Mouse (Mus musculus): ENCODE measurements around the gene D13Ertd608e. TPM values are rescaled to one million over a fixed set of nuclear protein-coding genes. Genes with fewer than 3 reads are reported as not detected.
"Not testable (repeated sequence)": the region's sequence is repeated elsewhere in the genome, so short reads cannot be mapped to it uniquely, and the experiment has no call there.

Gene D13Ertd608e
- polyA plus RNA-seq (2015; fragmentation: Nextera tagmentation; extraction: Ambion mirVana): not detected in 2 replicates

DNA sequence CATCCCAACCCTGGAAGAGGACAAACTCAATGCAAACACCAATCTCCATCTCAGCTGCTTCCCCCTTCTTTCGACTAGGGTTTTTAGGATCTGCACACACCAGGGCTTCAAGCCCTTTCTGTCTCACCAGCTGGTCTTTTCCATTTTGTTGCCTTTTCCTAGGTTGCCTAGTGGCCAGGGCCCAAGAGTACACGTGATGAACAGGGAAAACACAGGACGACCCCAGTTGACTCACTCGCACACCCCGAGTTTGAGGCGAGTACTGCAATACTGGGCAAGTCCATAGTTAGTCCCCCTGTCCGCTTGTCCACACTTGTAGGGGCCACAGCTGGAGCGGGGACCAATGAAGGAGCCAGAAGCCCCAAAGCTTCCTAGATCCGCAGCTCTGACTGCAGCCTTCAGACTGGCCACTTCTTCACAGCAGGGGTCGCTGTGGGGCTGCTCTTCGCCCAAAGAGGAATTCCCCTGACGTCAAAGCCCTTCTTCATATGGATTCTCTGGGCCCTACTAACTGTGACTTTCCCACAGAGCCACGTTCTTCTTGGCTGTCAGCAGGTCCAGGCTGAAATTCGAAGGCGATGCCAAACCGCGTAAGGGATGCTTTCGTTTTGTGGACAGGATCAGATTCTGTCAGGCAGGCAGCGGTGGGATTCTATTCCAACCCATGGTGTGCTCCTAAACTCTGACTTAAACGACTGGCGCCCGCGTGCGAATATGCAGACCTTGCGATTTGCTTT lies at the start of gene D13Ertd608e:
Gene D13Ertd608e (plus strand): TSS at position 687 of the 737 bp plus-strand sequence.
- H3K9me3 ChIP-seq (replicated peaks); H3K36me3 ChIP-seq (replicated peaks); ATAC-seq (ENCODE audit: insufficient read depth); H3K4me1 ChIP-seq (replicated peaks); H3K27ac ChIP-seq (replicated peaks); H3K9ac ChIP-seq: not testable (repeated sequence)
- WGBS (ENCODE audit: insufficient replicate concordance): 13% methylated on average over 18 of the region's 25 CpGs
- Histone ChIP-seq H3K4me3 (replicated peaks) (0 out of 2 replicates have a peak within 1 kb of the TSS, but pooled peaks have one; percentile 15), H3K27me3 (peaks cover 17% of the 10 kb centered on the region), H3K4me2 (peak within 1 kb of the TSS; percentile 47)

DNA sequence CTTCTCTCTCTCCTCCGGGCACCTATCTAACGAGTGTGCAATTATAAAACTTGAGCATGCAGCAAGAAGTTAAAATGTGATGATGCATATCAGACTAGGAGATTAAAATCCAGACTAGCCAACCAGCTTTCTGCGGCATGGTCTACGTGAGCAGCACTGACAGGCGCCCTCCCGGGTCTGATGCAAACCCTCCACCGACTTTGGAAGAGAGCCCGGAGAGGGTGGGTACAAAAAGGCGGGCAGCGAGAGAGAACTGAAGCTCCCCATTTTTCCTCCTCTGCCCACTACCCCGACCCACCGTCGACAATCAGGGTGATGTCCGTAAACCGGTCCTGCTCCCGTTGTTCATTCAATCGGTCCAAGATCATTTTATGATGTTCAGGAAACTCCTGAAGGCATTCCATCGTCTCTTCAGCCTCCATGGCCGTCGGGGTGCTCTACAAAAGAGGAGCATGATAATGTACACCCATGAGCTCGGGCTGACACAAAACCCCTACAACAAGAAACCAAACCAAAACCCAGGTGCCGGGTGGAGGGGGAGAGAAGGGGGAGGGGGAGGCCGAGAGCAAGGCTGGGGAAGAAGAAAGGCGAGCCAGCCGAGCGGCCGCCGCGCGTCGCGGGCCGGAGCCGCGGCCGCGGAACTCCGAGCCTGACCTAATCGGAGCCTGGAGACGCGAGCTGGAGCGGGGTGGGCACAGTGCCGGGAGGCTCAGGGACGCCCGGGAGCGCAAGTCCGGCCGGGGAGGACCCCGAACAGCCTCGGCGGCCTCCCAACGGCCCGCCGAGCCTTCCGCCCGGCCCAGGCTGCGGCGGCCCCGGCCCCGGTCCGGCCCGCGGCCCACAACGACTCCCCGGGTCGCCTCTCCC lies 45.7 kb upstream of the D13Ertd608e start:
- H3K27ac ChIP-seq (replicated peaks): peak overlapping the region; percentile 89
- peak overlapping the region; percentile 97 for H3K4me2 ChIP-seq
- no peaks in the 10 kb centered on the region for H3K27me3 ChIP-seq
- peaks cover 30% of the 10 kb centered on the region for H3K36me3 ChIP-seq (replicated peaks)
- peak overlapping the region; percentile 95 for H3K4me3 ChIP-seq (replicated peaks)
- ATAC-seq (ENCODE audit: insufficient read depth): peak; percentile 63
- H3K9me3 ChIP-seq (replicated peaks): no peaks in the 10 kb centered on the region
- H3K4me1 ChIP-seq (replicated peaks): peaks cover 33% of the 10 kb centered on the region
- H3K9ac ChIP-seq: peak overlapping the region; percentile 96
- WGBS (ENCODE audit: insufficient replicate concordance): under 1% methylated on average over 46 of the region's 66 CpGs

DNA sequence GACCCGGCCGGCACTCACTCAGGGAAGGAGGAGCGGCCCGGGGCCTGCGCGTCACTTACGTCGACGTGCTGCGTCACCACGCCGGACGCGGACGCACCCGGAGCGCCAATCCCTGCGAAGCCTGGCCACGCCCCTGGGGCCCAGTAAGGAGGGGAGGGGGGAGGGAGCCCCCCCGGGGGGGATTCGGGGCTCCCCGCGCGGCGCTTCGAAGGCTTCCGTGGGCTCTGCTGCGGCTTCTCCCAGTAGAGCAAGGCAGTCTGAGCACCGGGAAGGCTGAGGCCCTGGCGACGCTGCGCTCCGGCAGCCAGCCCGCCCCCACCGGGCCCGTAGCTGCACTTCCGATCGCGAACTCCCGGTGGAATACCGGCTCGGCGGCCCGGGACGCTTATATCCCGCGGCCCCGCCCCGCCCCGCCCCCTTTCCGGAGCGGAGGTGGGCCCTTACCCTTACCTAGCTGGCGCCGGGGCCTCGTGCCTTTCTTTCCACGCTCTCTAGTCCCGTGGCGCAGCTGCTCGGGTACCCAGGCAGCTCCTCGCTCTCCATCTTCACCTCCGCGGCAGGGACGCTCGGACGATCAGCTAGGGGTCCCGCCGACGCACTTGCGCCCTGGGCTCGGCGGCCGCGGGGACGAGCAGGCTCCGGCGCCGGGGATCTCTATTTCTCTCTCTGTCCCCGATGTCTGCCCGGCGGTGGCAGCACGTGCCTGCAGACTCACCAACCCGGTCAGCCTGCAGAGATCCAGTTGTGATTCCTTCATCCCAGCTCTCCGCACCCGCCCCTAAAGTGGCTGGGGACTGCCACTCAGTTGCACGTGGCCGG lies 44.8 kb upstream of the D13Ertd608e start, which contains the start of gene Zfp131:
Gene Zfp131 (minus strand): TSS at position 129 of the 819 bp plus-strand sequence.
- Histone ChIP-seq H3K27ac (replicated peaks) (peak within 1 kb of the TSS; percentile 89), H3K4me1 (replicated peaks) (peaks cover 33% of the 10 kb centered on the region), H3K9me3 (replicated peaks) (no peaks in the 10 kb centered on the region), H3K4me2 (peak within 1 kb of the TSS; percentile 97), H3K4me3 (replicated peaks) (peak within 1 kb of the TSS; percentile 95), H3K27me3 (no peaks in the 10 kb centered on the region), H3K9ac (peak within 1 kb of the TSS; percentile 96), H3K36me3 (replicated peaks) (peaks cover 21% of the 10 kb centered on the region)
- peak; percentile 97 for ATAC-seq (ENCODE audit: insufficient read depth)
- WGBS (ENCODE audit: insufficient replicate concordance): under 1% methylated on average over 65 of the region's 86 CpGs

DNA sequence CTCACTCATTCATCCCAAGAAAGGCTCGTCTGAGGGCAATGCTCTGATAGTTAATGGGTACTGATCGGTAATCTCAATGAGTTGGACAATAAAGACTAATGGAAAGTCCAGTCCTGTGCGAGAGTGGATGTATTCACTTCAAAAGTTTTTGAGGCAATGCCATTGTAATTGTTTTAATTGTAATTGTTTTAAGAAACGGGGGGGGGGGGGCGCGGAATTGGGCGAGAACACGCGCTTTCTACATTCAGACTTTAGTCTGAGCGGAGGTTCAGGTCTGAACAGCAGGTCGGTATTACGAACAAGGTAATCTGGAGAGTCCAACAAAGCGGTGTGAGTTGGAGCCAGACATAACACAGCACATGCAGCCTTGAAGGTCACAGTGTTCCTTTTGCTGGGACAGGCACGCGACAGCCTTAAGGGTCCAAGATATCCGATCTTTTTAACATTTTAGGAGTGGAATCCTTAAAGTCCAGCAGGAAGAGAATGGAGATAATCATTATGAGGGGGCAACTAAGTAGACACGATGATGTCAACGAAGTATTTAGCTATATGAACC lies 44.1 kb upstream of the D13Ertd608e start:
- H3K4me3 ChIP-seq (replicated peaks): peak overlapping the region; percentile 95
- peaks cover 17% of the 10 kb centered on the region for H3K36me3 ChIP-seq (replicated peaks)
- peak overlapping the region; percentile 89 for H3K27ac ChIP-seq (replicated peaks)
- peak overlapping the region; percentile 97 for H3K4me2 ChIP-seq
- 4% methylated on average over 18 of the region's 18 CpGs for WGBS (ENCODE audit: insufficient replicate concordance)
- peaks cover 33% of the 10 kb centered on the region for H3K4me1 ChIP-seq (replicated peaks)
- peak overlapping the region; percentile 96 for H3K9ac ChIP-seq
- ATAC-seq (ENCODE audit: insufficient read depth): no peak
- no peaks in the 10 kb centered on the region for H3K9me3 ChIP-seq (replicated peaks)
- H3K27me3 ChIP-seq: no peaks in the 10 kb centered on the region

DNA sequence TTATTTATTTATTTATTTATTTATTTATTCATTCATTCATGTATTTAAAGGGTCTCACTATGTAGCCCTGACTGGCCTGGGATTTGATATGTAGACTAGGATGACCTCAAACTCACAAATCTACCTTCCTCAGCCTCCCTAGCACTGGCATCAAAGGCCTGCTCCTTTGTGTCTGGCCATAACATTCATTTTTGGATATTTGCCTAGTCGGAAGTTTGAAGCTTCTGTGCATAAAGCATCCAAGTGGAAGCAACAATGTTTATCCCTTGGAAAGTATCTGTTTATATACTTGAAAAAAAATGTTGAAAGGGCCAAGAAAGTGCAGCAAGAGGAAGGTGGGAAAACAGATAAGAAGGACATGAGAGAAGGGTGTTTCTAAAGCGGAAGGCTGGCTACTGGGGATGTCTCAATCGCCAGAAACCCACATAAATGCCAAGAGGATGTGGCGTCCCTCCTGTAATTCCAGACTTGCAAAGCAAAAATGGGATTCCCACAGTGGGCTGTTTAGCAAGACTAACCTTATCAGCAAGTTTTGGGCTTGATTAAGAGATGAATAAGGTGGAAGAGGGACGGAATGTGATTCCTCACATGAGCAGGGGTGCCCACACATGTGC lies 42.9 kb upstream of the D13Ertd608e start:
- ATAC-seq (ENCODE audit: insufficient read depth): no peak
- H3K27me3 ChIP-seq: no peaks in the 10 kb centered on the region
- H3K4me2 ChIP-seq: no peak overlapping the region
- no peak overlapping the region for H3K9ac ChIP-seq
- H3K4me3 ChIP-seq (replicated peaks): no peak overlapping the region
- no peak overlapping the region for H3K27ac ChIP-seq (replicated peaks)
- peaks cover 7% of the 10 kb centered on the region for H3K36me3 ChIP-seq (replicated peaks)
- peaks cover 33% of the 10 kb centered on the region for H3K4me1 ChIP-seq (replicated peaks)
- WGBS (ENCODE audit: insufficient replicate concordance): 43% methylated on average over 5 of the region's 5 CpGs
- no peaks in the 10 kb centered on the region for H3K9me3 ChIP-seq (replicated peaks)

DNA sequence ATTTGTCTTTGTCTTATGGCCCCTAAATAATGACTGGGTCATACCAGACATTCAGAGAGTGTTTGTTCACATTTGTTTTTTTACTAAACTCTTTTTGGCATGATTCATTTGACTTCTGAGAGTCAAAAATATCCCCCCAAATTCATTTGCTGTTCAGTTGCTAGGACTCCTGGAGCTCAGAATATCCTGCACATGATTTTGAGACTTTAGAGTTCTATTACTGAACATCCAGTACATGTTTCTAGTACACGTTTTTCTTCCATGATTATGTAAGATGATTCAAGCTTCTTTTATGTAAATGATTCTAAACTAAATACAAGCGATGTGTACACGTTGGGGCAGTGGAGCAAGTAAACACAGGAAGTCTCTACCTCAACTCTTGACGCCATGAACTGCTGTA lies 38.1 kb upstream of the D13Ertd608e start:
- Histone ChIP-seq H3K36me3 (replicated peaks) (no peaks in the 10 kb centered on the region), H3K27me3 (no peaks in the 10 kb centered on the region), H3K9me3 (replicated peaks) (no peaks in the 10 kb centered on the region), H3K27ac (replicated peaks) (no peak overlapping the region), H3K4me2 (no peak overlapping the region), H3K9ac (no peak overlapping the region), H3K4me3 (replicated peaks) (no peak overlapping the region), H3K4me1 (replicated peaks) (peaks cover 7% of the 10 kb centered on the region; the same call in 1 of the 2 replicates)
- ATAC-seq (ENCODE audit: insufficient read depth): no peak
- 36% methylated on average over 4 of the region's 4 CpGs for WGBS (ENCODE audit: insufficient replicate concordance)

DNA sequence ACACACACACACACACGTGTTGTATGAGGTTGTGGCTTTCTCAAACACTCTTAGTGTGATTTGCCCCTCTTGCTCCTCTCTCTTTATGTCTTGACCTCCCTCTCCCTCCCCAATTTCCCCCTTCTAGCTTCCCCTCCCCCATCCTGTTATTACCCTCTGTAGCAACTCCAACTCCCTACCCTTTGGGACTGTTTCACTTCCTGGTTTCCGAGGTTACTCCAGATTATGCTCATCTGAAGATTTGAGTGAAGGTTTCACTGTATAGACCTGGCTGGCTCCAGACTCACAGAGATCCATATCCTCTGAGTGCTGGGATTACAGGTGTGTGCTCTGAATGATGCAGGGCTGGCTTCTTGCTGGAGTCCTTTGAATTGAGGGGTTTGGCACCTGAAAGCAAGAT lies 26.9 kb upstream of the D13Ertd608e start:
- ATAC-seq (ENCODE audit: insufficient read depth): no peak

DNA sequence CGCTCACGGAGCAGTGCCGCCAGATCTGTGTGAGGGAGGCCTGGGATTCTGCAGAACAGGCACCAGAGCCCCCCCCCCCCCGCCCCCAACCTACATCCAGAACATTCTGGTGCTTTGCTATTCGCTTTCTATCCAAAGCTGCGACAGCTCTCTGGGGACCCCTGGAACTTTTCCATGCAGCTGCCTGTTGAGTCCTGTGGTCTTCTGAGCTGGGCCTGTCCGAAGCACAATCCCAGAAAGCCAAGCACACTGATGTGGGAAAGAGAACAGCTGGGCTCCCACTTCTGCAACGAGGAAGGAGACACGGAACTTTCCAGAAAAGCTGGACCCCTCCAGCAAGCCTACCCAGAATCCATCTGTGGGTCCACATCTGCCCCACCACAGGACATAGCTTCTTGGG lies 25.8 kb upstream of the D13Ertd608e start:
- no peak overlapping the region for H3K9ac ChIP-seq
- no peak overlapping the region for H3K27ac ChIP-seq (replicated peaks)
- no peaks in the 10 kb centered on the region for H3K4me1 ChIP-seq (replicated peaks)
- H3K36me3 ChIP-seq (replicated peaks): no peaks in the 10 kb centered on the region
- H3K9me3 ChIP-seq (replicated peaks): no peaks in the 10 kb centered on the region
- no peak for ATAC-seq (ENCODE audit: insufficient read depth)
- H3K4me3 ChIP-seq (replicated peaks): no peak overlapping the region
- H3K4me2 ChIP-seq: no peak overlapping the region
- H3K27me3 ChIP-seq: no peaks in the 10 kb centered on the region
- 72% methylated on average over 9 of the region's 9 CpGs for WGBS (ENCODE audit: insufficient replicate concordance)

More for the DNA sequence above, 26.9 kb upstream of the D13Ertd608e start:
- no peaks in the 10 kb centered on the region for H3K27me3 ChIP-seq
- H3K9me3 ChIP-seq (replicated peaks): no peaks in the 10 kb centered on the region
- no peak overlapping the region for H3K27ac ChIP-seq (replicated peaks)
- no peak overlapping the region for H3K4me3 ChIP-seq (replicated peaks)
- no peak overlapping the region for H3K4me2 ChIP-seq
- no peak overlapping the region for H3K9ac ChIP-seq
- no peaks in the 10 kb centered on the region for H3K36me3 ChIP-seq (replicated peaks)
- 30% methylated on average over 2 of the region's 2 CpGs for WGBS (ENCODE audit: insufficient replicate concordance)
- H3K4me1 ChIP-seq (replicated peaks): no peaks in the 10 kb centered on the region

DNA sequence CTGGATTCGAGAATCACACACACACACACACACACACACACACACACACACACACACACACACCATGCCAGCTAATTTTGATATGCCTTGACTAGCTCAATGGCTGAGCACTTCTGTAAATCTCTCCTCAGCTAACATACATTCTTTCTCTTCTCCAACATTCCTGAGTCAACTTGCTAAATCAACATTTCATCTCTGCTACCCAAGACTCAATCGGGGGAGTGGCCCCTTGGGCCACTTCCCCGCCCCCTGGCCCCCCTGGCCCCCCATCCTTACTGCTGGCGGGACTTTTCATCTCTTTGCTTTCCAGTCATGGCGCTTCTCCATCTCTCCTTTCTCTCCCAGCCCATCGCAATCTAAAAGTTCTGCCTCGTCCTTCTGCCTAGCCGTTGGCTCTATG lies 19.0 kb upstream of the D13Ertd608e start:
- H3K9ac ChIP-seq: no peak overlapping the region
- no peak for ATAC-seq (ENCODE audit: insufficient read depth)
- no peak overlapping the region for H3K27ac ChIP-seq (replicated peaks)
- H3K9me3 ChIP-seq (replicated peaks): no peaks in the 10 kb centered on the region
- H3K27me3 ChIP-seq: no peaks in the 10 kb centered on the region
- H3K4me1 ChIP-seq (replicated peaks): no peaks in the 10 kb centered on the region
- no peak overlapping the region for H3K4me2 ChIP-seq
- 46% methylated on average over 8 of the region's 8 CpGs for WGBS (ENCODE audit: insufficient replicate concordance)
- no peak overlapping the region for H3K4me3 ChIP-seq (replicated peaks)
- no peaks in the 10 kb centered on the region for H3K36me3 ChIP-seq (replicated peaks)

DNA sequence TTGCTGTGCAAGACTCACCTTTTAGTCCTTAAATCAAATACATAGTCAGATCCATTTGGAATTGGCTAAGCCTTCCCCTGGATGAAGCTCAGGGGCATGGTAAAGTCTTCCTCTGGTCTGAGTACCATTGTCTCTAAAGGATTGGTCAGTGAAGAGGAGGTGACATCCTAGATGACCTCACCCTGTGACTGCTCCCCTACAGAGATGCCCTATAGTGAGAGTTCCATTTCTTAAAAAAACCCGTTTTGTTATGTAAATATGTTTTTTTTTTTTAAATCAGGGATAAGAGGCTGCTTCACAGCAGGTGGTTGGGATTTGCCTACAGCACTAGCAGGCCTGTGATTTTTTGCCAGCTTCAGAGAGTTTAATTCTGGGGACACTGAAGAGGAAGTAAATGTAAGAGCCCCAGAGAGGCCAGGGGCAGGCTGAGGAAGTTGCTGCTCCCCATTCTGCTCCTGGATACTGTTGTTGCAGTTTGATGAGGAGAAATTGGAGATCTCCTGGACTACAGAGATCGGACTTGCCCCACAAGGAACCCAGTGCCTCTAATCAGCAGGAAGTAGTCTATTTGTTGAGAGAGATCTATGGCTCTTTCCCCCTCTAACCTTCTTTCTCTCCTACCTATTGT lies 18.1 kb upstream of the D13Ertd608e start:
- 14% methylated on average over 2 of the region's 2 CpGs for WGBS (ENCODE audit: insufficient replicate concordance)
- Histone ChIP-seq H3K4me3 (replicated peaks) (no peak overlapping the region), H3K4me2 (no peak overlapping the region), H3K36me3 (replicated peaks) (no peaks in the 10 kb centered on the region), H3K27ac (replicated peaks) (no peak overlapping the region), H3K9ac (no peak overlapping the region), H3K27me3 (no peaks in the 10 kb centered on the region), H3K4me1 (replicated peaks) (no peaks in the 10 kb centered on the region), H3K9me3 (replicated peaks) (no peaks in the 10 kb centered on the region)
- no peak for ATAC-seq (ENCODE audit: insufficient read depth)

All from liver, embryonic 15.5 days (tissue).